8 mouse cellular contexts compared by ENCODE assay signal in the genomic region with DNA sequence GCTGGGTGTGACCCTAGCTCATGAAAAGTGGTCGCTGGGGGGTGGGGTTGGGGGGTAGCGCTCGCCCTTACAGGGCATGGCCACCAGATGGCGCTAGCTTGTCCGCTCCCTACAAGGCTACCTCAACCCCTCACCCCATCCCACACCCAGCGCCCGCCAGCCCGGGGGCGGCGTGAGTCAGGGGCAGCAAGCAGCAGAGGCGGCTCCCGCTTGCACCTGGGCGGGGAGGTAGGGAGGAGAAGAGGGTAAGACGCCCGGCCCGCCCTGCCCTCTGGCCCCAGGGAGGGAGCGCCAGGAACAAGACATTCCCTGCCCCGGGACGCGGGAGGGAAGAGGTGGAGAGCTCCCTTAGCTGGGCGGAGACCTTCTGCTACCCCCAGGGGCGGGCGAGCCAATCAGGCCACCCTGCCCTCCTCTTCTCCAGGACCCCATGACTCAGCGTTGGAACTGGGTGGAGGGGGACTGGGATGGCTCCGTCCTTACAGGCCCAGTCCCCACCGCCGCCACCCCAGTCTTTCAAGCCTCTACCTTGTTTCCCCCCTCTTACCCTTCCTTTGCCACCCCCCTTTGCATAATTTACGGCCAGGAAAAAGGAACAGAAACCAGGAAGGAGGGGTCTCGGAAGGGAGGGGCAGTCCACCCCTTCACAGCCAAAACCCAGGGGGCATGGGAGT. TPM values are rescaled to one million over a fixed set of nuclear protein-coding genes. Genes with fewer than 3 reads are reported as not detected.
A peak's percentile ranks its signal among the peaks of the same experiment; 100 is the strongest.
DNase-seq lines count a peak whose midpoint lies in the region; ATAC-seq and TF ChIP-seq lines count a peak whose summit lies in the region.

No protein-coding gene starts in this region.

- H3K4me1 ChIP-seq in hindbrain, postnatal 0 days (ENCODE audit: insufficient read depth, low read length) = 0 out of 2 replicates have a peak, but pooled peaks cover 4% of the 10 kb centered on the region
- peaks cover 14% of the 10 kb centered on the region for H3K4me1 ChIP-seq in limb, embryonic 12.5 days (replicated peaks)
- H3K4me1 ChIP-seq in midbrain, embryonic 15.5 days = peaks cover 14% of the 10 kb centered on the region
- H3K4me1 ChIP-seq in spleen, adult 2 months (ENCODE audit: control insufficient read depth, insufficient read depth, insufficient read length) = peaks cover 19% of the 10 kb centered on the region

- DNase-seq in lung, adult 18-20 months = peak; percentile 80 to 86
- no peak for DNase-seq in lung, postnatal 25 days (ENCODE audit: low spot score)
- DNase-seq in embryo, embryonic 10 days (ENCODE audit: low spot score) = peak; percentile 87
- peak; percentile 77 for DNase-seq in gastrocnemius, postnatal 10 days
- peak; percentile 84 for DNase-seq in hindbrain, postnatal 0 days (ENCODE audit: low spot score)
- peak in 1 of 2 experiments; percentile 55 for DNase-seq in spleen, adult 2 months (ENCODE audit: low read depth in 1 of 2, low spot score in 2 of 2)

- TF ChIP-seq CTCF in hindbrain, postnatal 0 days (IDR thresholded peaks at IDR 0.05; ENCODE audit: low read depth) = peak; percentile 95
- peak; percentile 86 for TF ChIP-seq CTCF in spleen, adult 2 months (IDR thresholded peaks at IDR 0.05; ENCODE audit: extremely low read depth, insufficient read depth, insufficient read length, insufficient replicate concordance)

- H3K27me3 ChIP-seq in hindbrain, postnatal 0 days (ENCODE audit: insufficient read depth, low read length) = no peaks in the 10 kb centered on the region
- no peaks in the 10 kb centered on the region for H3K27me3 ChIP-seq in limb, embryonic 12.5 days
- H3K27me3 ChIP-seq in midbrain, embryonic 15.5 days (replicated peaks) = no peaks in the 10 kb centered on the region
- no peaks in the 10 kb centered on the region for H3K27me3 ChIP-seq in spleen, adult 2 months (ENCODE audit: control insufficient read depth, insufficient read depth, low read length)

- peak overlapping the region; percentile 68 for H3K9ac ChIP-seq in hindbrain, postnatal 0 days (replicated peaks; ENCODE audit: low read length)
- H3K9ac ChIP-seq in limb, embryonic 12.5 days (replicated peaks) = peak overlapping the region; percentile 76
- peak overlapping the region; percentile 55 for H3K9ac ChIP-seq in midbrain, embryonic 15.5 days

- ATAC-seq in hindbrain, postnatal 0 days = peak; percentile 95
- peak; percentile 82 for ATAC-seq in limb, embryonic 12.5 days (ENCODE audit: insufficient number of reproducible peaks, insufficient read depth, low FRiP score, low TSS enrichment, low read depth)
- peak; percentile 83 for ATAC-seq in midbrain, embryonic 15.5 days (replicated peaks)

- TF ChIP-seq POLR2A in spleen, adult 2 months (IDR thresholded peaks at IDR 0.05; ENCODE audit: low read depth, low read length) = no peak

- H3K27ac ChIP-seq in hindbrain, postnatal 0 days = peak overlapping the region; percentile 16; the same call in 1 of the 2 replicates
- peak overlapping the region; percentile 75 for H3K27ac ChIP-seq in limb, embryonic 12.5 days
- no peak overlapping the region for H3K27ac ChIP-seq in midbrain, embryonic 15.5 days
- H3K27ac ChIP-seq in spleen, adult 2 months (ENCODE audit: insufficient read depth, low read length) = peak overlapping the region; percentile 69

- H3K9me3 ChIP-seq in hindbrain, postnatal 0 days (ENCODE audit: low read length) = no peaks in the 10 kb centered on the region
- H3K9me3 ChIP-seq in limb, embryonic 12.5 days = no peaks in the 10 kb centered on the region
- no peaks in the 10 kb centered on the region for H3K9me3 ChIP-seq in midbrain, embryonic 15.5 days

- peak overlapping the region; percentile 45 for H3K4me3 ChIP-seq in hindbrain, postnatal 0 days (ENCODE audit: low read length)
- peak overlapping the region; percentile 60 for H3K4me3 ChIP-seq in limb, embryonic 12.5 days (replicated peaks)
- peak overlapping the region; percentile 44 for H3K4me3 ChIP-seq in midbrain, embryonic 15.5 days
- peak overlapping the region; percentile 49; the same call in 1 of the 2 replicates for H3K4me3 ChIP-seq in spleen, adult 2 months (ENCODE audit: extremely low read depth, insufficient read depth, insufficient read length)

- H3K36me3 ChIP-seq in hindbrain, postnatal 0 days (ENCODE audit: insufficient read depth, low read length) = no peaks in the 10 kb centered on the region
- no peaks in the 10 kb centered on the region for H3K36me3 ChIP-seq in limb, embryonic 12.5 days
- H3K36me3 ChIP-seq in midbrain, embryonic 15.5 days (replicated peaks) = no peaks in the 10 kb centered on the region
- peaks cover 19% of the 10 kb centered on the region for H3K36me3 ChIP-seq in spleen, adult 2 months (ENCODE audit: control insufficient read depth, insufficient read depth, low read length)

- peak overlapping the region; percentile 80 for H3K4me2 ChIP-seq in hindbrain, postnatal 0 days (ENCODE audit: low read depth, low read length)
- peak overlapping the region; percentile 80 for H3K4me2 ChIP-seq in limb, embryonic 12.5 days
- H3K4me2 ChIP-seq in midbrain, embryonic 15.5 days = peak overlapping the region; percentile 75

- 5% methylated on average over 27 of the region's 29 CpGs for WGBS in hindbrain, postnatal 0 days
- WGBS in limb, embryonic 12.5 days = under 1% methylated on average over 26 of the region's 29 CpGs
- WGBS in midbrain, embryonic 15.5 days = 3% methylated on average over 29 of the region's 29 CpGs
- 4% methylated on average over 29 of the region's 29 CpGs for WGBS in spleen, adult 2 months

RNA-seq across cellular contexts. Expression of a gene that starts 13.5 kb away (rescaled TPM):
- total RNA-seq in gastrocnemius, postnatal 10 days (2021) = under 1 TPM; 0.12 to 0.14 TPM
- total RNA-seq in hindbrain, postnatal 0 days (2014; rRNA removed) = 0.05 TPM in 1 of 2 replicates, not detected in the other
- 1.00 and 1.1 TPM in 2 replicates for polyA plus RNA-seq in hindbrain, postnatal 0 days (2015; fragmentation: Nextera tagmentation; extraction: Ambion mirVana)
- 0.26 and 0.40 TPM in 2 replicates for polyA plus RNA-seq in limb, embryonic 12.5 days (2016; fragmentation: Nextera tagmentation; extraction: Ambion mirVana)
- polyA plus RNA-seq in midbrain, embryonic 15.5 days (2015; fragmentation: Nextera tagmentation; extraction: Ambion mirVana) = 0.89 and 0.99 TPM in 2 replicates
- polyA plus RNA-seq in spleen, adult 2 months (2012; rRNA removed) = 0.29 and 0.42 TPM in 2 replicates

RNA-seq across cellular contexts. Expression of a gene that starts 16.0 kb away (rescaled TPM):
- 10 to 100 TPM; 19.1 to 21.8 TPM for total RNA-seq in gastrocnemius, postnatal 10 days (2021)
- 3.7 and 5.4 TPM in 2 replicates for total RNA-seq in hindbrain, postnatal 0 days (2014; rRNA removed)
- 0.73 and 0.82 TPM in 2 replicates for polyA plus RNA-seq in hindbrain, postnatal 0 days (2015; fragmentation: Nextera tagmentation; extraction: Ambion mirVana)
- polyA plus RNA-seq in limb, embryonic 12.5 days (2016; fragmentation: Nextera tagmentation; extraction: Ambion mirVana) = 0.79 and 1.2 TPM in 2 replicates
- polyA plus RNA-seq in midbrain, embryonic 15.5 days (2015; fragmentation: Nextera tagmentation; extraction: Ambion mirVana) = 0.59 and 0.64 TPM in 2 replicates
- polyA plus RNA-seq in spleen, adult 2 months (2012; rRNA removed) = 54.5 and 58.4 TPM in 2 replicates

RNA-seq across cellular contexts. Expression of a gene that starts 16.8 kb away (rescaled TPM):
- total RNA-seq in gastrocnemius, postnatal 10 days (2021) = not detected
- total RNA-seq in hindbrain, postnatal 0 days (2014; rRNA removed) = 0.07 and 0.31 TPM in 2 replicates
- 0.20 and 0.42 TPM in 2 replicates for polyA plus RNA-seq in hindbrain, postnatal 0 days (2015; fragmentation: Nextera tagmentation; extraction: Ambion mirVana)
- 0.18 and 0.20 TPM in 2 replicates for polyA plus RNA-seq in limb, embryonic 12.5 days (2016; fragmentation: Nextera tagmentation; extraction: Ambion mirVana)
- polyA plus RNA-seq in midbrain, embryonic 15.5 days (2015; fragmentation: Nextera tagmentation; extraction: Ambion mirVana) = 0.14 and 0.17 TPM in 2 replicates
- 0.15 and 0.43 TPM in 2 replicates for polyA plus RNA-seq in spleen, adult 2 months (2012; rRNA removed)

RNA-seq across cellular contexts. Expression of a gene that starts 24.1 kb away (rescaled TPM):
- under 1 TPM; 0.59 to 0.73 TPM for total RNA-seq in gastrocnemius, postnatal 10 days (2021)
- not detected in 2 replicates for total RNA-seq in hindbrain, postnatal 0 days (2014; rRNA removed)
- not detected in 2 replicates for polyA plus RNA-seq in hindbrain, postnatal 0 days (2015; fragmentation: Nextera tagmentation; extraction: Ambion mirVana)
- 1.0 TPM in 1 of 2 replicates, not detected in the other for polyA plus RNA-seq in limb, embryonic 12.5 days (2016; fragmentation: Nextera tagmentation; extraction: Ambion mirVana)
- 0.22 and 2.3 TPM in 2 replicates for polyA plus RNA-seq in midbrain, embryonic 15.5 days (2015; fragmentation: Nextera tagmentation; extraction: Ambion mirVana)
- polyA plus RNA-seq in spleen, adult 2 months (2012; rRNA removed) = 1.5 and 1.9 TPM in 2 replicates

RNA-seq across cellular contexts. Expression of a gene that starts 28.7 kb away (rescaled TPM):
- total RNA-seq in gastrocnemius, postnatal 10 days (2021) = 10 to 100 TPM; 32.6 to 48.1 TPM
- 94.4 and 107 TPM in 2 replicates for total RNA-seq in hindbrain, postnatal 0 days (2014; rRNA removed)
- 67.6 and 73.2 TPM in 2 replicates for polyA plus RNA-seq in hindbrain, postnatal 0 days (2015; fragmentation: Nextera tagmentation; extraction: Ambion mirVana)
- 27.0 and 32.1 TPM in 2 replicates for polyA plus RNA-seq in limb, embryonic 12.5 days (2016; fragmentation: Nextera tagmentation; extraction: Ambion mirVana)
- polyA plus RNA-seq in midbrain, embryonic 15.5 days (2015; fragmentation: Nextera tagmentation; extraction: Ambion mirVana) = 59.5 and 62.2 TPM in 2 replicates
- 49.6 and 62.0 TPM in 2 replicates for polyA plus RNA-seq in spleen, adult 2 months (2012; rRNA removed)

Comparison
In these comparisons a context has a peak if more than half of its experiments do, and no peak if none do; other contexts are left out.
1. RNA of a gene that starts 16.0 kb away (polyA plus RNA-seq): 54.5 to 58.4 TPM in spleen, adult 2 months; 0.79 to 1.2 TPM in limb, embryonic 12.5 days, 0.73 to 0.82 TPM in hindbrain, postnatal 0 days and 0.59 to 0.64 TPM in midbrain, embryonic 15.5 days; every median in the first group is over 10 times any median in the second.
2. Peak in every context shown above with its lines, with median percentiles within 50 percentile points of each other: ATAC-seq, H3K4me2 ChIP-seq, H3K4me3 ChIP-seq and H3K9ac ChIP-seq.